Mouse (Mus musculus) lung, adult 2 months (tissue): ENCODE measurements at regions not wholly inside any gene's neighbourhood (a gene's known extent, or its start where the extent isn't known, plus 50 kb on each side); places are given as distances from the start of the nearest gene placed in this dataset.

Source experiments
- CTCF ChIP-seq: fragments of 200-500 bp; IDR thresholded peaks from 2 replicates; pipeline ENCODE4 v1.5.1; 2011; ENCODE audit warnings: mild to moderate bottlenecking, low read length, control low read depth; ENCODE audit not compliant: insufficient read depth
- POLR2A ChIP-seq: fragments of 200-500 bp; IDR thresholded peaks from 2 replicates; pipeline ENCODE4 v1.6.1; 2011; ENCODE audit warnings: low read depth, mild to moderate bottlenecking, control low read depth, low read length, borderline replicate concordance; ENCODE audit errors: extremely low read depth

GRCm38 (mm10) chr3:34531836-34532235 lies 118.4 kb upstream of the Sox2 start:
- TF ChIP-seq CTCF = no peak
- TF ChIP-seq POLR2A = no peak
